Mouse (Mus musculus): ENCODE data around the gene Timm10b. TPM values are rescaled to one million over a fixed set of nuclear protein-coding genes. Genes with fewer than 3 reads are reported as not detected.

The Timm10b gene
- total RNA-seq, 2 experiments from 2014 or later, result 67.5 to 79.0 TPM

GRCm38 (mm10) chr7:105640894-105641255 is 1.0 kb downstream of the Timm10b start:
- DNase-seq, result no peak

- no peak for DNase-seq
These were observed 2.1 kb downstream of the Timm10b start for GRCm38 (mm10) chr7:105641936-105642335.

DNA sequence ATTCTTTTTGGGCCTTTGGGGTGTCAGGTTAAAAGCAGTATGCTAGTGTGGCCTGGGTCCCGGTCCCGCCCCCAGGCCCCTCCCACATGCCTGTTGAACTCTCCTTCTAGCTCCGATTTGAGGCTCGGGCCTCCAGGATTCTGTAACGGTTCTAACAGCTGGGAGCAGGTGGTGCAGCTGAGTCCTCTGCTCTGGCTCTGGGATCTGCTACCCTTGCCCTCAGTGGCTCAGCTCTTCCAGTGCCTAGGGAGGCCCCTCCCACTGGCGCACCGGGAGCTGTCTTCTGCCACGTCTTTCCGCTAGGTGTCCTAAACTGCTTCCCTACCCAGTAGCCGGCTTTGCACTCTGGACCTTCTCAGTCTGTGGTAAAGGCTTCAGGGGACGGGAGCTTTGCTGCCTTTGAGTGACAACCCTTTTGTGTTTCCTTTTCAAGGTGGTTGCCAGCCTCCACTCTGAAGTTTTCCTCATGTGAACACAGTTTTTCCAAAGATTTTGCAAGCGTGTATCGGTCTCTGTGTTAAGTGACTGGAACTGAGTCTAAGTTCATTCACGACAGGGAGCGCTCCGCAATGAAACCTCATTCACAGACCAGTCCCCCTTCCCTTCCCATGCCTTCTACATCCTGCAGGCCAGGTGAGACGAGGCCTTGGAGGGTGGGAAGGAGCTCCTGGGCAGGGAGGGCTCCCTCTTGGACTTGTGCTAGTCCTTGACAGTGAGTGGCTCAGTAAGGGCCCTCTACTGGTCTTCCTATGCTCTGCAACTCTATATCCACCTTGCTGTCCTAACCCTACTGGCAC is 11.0 kb downstream of the Timm10b start, which contains the start of gene Dnhd1:
Dnhd1 (plus strand) TSS at position 189 of the 797 bp plus-strand sequence.
- DNase-seq, result peak; percentile 70

DNA sequence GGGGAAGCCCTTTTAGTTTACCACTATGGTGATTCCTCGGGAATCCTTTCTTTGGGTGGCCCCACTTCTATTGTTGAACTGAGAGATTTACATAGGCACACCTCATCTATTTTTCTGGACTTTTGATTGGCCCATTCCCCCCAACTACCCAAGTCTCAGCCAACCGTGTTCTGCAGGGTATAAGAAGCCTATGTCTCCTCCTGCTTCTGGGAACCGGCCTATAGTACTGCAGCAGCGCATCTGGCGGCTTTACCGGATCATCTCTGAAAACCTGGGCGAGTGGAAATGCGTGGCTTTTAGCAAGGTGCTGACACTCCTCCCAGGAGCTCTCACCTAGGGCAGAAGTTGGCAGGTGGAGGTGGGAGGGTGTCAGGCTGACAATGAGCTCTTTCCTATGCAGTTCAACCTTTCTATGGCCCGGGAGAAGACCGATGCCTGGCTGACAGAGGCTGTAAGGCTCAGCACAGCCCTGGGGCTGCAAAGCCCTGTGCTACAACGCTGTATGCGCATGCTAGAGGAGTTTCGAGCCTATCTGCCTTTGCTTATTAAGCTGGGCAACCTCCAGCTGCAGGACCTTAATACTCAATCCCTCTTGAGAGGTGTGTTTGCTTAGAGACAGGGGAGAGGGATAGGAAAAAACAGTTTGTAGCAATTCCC is 45.8 kb downstream of the Timm10b start:
- no peak for DNase-seq

GRCm38 (mm10) chr7:105690875-105691274 is 51.0 kb downstream of the Timm10b start:
- DNase-seq, result no peak

Other genes starting within 250 kb of the Timm10b start
- 10 to 100 TPM; 12.6 to 17.5 TPM for gene Fam160a2, start 240.0 kb upstream of the Timm10b start, total RNA-seq (2021)
- not detected for gene Cnga4, start 235.5 kb upstream of the Timm10b start, total RNA-seq (2021)
- gene Cckbr, start 214.3 kb upstream of the Timm10b start, total RNA-seq (2021), result not detected
- 10 to 100 TPM; 37.4 to 43.2 TPM for gene Cavin3, start 157.8 kb upstream of the Timm10b start, total RNA-seq (2021)
- gene Smpd1, start 85.7 kb upstream of the Timm10b start, total RNA-seq (2021), result 10 to 100 TPM; 42.9 to 44.0 TPM
- 10 to 100 TPM; 10.6 to 13.0 TPM for gene Apbb1, start 58.4 kb upstream of the Timm10b start, total RNA-seq (2021)
- gene Hpx, start 39.9 kb upstream of the Timm10b start, total RNA-seq (2021), result 1 to 10 TPM in 1 of 2 experiments, not detected in 1; 2.5 TPM
- 10 to 100 TPM; 18.8 to 29.4 TPM for gene Trim3, start 6.5 kb upstream of the Timm10b start, total RNA-seq (2021)
- gene Arfip2, start 360 bp downstream of the Timm10b start, total RNA-seq (2021), result 10 to 100 TPM; 21.2 to 28.2 TPM
- 1 to 10 TPM; 1.9 to 3.1 TPM for gene Gm45799, start 496 bp downstream of the Timm10b start, total RNA-seq (2021)
- under 1 TPM; 0.90 to 0.94 TPM for gene Dnhd1, start 10.8 kb downstream of the Timm10b start, total RNA-seq (2021)
- gene Ilk, start 96.5 kb downstream of the Timm10b start, total RNA-seq (2021), result 100 to 1,000 TPM; 107 to 128 TPM
- 10 to 100 TPM in 1 of 2 experiments, 1 to 10 TPM in 1; 9.9 to 13.4 TPM for gene Rrp8, start 97.3 kb downstream of the Timm10b start, total RNA-seq (2021)
- 10 to 100 TPM; 79.2 to 81.7 TPM for gene Taf10, start 104.3 kb downstream of the Timm10b start, total RNA-seq (2021)
- gene Tpp1, start 112.2 kb downstream of the Timm10b start, total RNA-seq (2021), result 10 to 100 TPM; 29.5 to 30.0 TPM
- 10 to 100 TPM; 17.9 to 27.1 TPM for gene Dchs1, start 147.6 kb downstream of the Timm10b start, total RNA-seq (2021)
- 100 to 1,000 TPM; 162 to 171 TPM for gene Mrpl17, start 171.0 kb downstream of the Timm10b start, total RNA-seq (2021)